Mouse (Mus musculus) ES-E14 (cell line): ENCODE results near the gene Pum1. TPM values are rescaled to one million over a fixed set of nuclear protein-coding genes. Genes with fewer than 3 reads are reported as not detected.
A peak's percentile ranks its signal among the peaks of the same experiment; 100 is the strongest.

Source experiments
- DNase-seq: peaks from one replicate; pipeline ENCODE4 v3.0.0-alpha.2; 2013; ENCODE audit warnings: low read depth, low spot score
- H3K27ac ChIP-seq: 2 replicates; pipeline ENCODE4 v1.5.1; 2012; ENCODE audit warnings: low read depth, mild to moderate bottlenecking, low read length, moderate library complexity, mixed read lengths; ENCODE audit not compliant: poor library complexity, insufficient read depth, severe bottlenecking
- H3K36me3 ChIP-seq: 2 replicates; pipeline ENCODE4 v1.6.1; 2012; ENCODE audit warnings: mild to moderate bottlenecking, low read length, moderate library complexity, mixed read lengths; ENCODE audit not compliant: control insufficient read depth, poor library complexity, insufficient read depth, severe bottlenecking
- H3K4me1 ChIP-seq, 2 experiments: fragments of 150-350 bp in 1 of 2; sonication (generic) in 1 of 2; 2 replicates each; pipeline ENCODE4 v1.6.1; 2012; ENCODE audit warnings: low read length in 2 of 2, mild to moderate bottlenecking in 1 of 2, mixed read lengths in 1 of 2; ENCODE audit not compliant: control insufficient read depth in 2 of 2, insufficient read depth in 2 of 2, poor library complexity in 1 of 2
- H3K4me3 ChIP-seq, 2 experiments: fragments of 150-350 bp in 1 of 2; sonication (generic) in 1 of 2; 2 replicates each; pipeline ENCODE4 v1.5.1; 2012; ENCODE audit warnings: low read length in 2 of 2, low read depth in 1 of 2, mild to moderate bottlenecking in 1 of 2, mixed read lengths in 1 of 2; ENCODE audit not compliant: insufficient read depth in 1 of 2, poor library complexity in 1 of 2, severe bottlenecking in 1 of 2
- H3K9ac ChIP-seq: 2 replicates; pipeline ENCODE4 v1.6.1; 2012; ENCODE audit warnings: low read depth, mild to moderate bottlenecking, low read length, mixed read lengths; ENCODE audit not compliant: poor library complexity, insufficient read depth, severe bottlenecking
- H3K9me3 ChIP-seq: fragments of 150-350 bp; sonication (generic); 2 replicates; pipeline ENCODE4 v1.6.1; 2012; ENCODE audit warnings: low read depth, mild to moderate bottlenecking, low read length; ENCODE audit not compliant: control insufficient read depth, insufficient read depth
- CHD2 ChIP-seq: IDR thresholded peaks from 2 replicates; pipeline ENCODE4 v1.6.1; 2014; ENCODE audit warnings: mild to moderate bottlenecking, low read depth, low read length, inconsistent platforms
- HCFC1 ChIP-seq: IDR thresholded peaks from 2 replicates; pipeline ENCODE4 v1.6.1; 2012; ENCODE audit warnings: low read length, inconsistent platforms, borderline replicate concordance; ENCODE audit not compliant: insufficient read depth
- MAFK ChIP-seq: IDR thresholded peaks from 2 replicates; pipeline ENCODE4 v1.6.1; 2014; ENCODE audit warnings: mild to moderate bottlenecking, low read depth, low read length, inconsistent platforms; ENCODE audit not compliant: insufficient read depth
- ZC3H11A ChIP-seq: IDR thresholded peaks from 2 replicates; pipeline ENCODE4 v1.6.1; 2012; ENCODE audit warnings: low read depth, mild to moderate bottlenecking, inconsistent platforms, low read length, borderline replicate concordance
- ZNF384 ChIP-seq: IDR thresholded peaks from 2 replicates; pipeline ENCODE4 v1.6.1; 2012; ENCODE audit warnings: low read depth, low read length, inconsistent platforms
- in situ Hi-C, 2 experiments: fragments of 600-800 bp; cut with MboI; formaldehyde crosslinking; loops; one replicate each; pipeline ENCODE4 v1.15.1; 2025; ENCODE audit warnings: low sequenced_read_pairs in 2 of 2, inconsistent platforms in 1 of 2; ENCODE audit not compliant: unreplicated experiment in 2 of 2
- total RNA-seq: library from RNA; depleted of rRNA; stranded (reverse); fragments of 300-350 nt; gene quantifications from 2 replicates; pipeline ENCODE4 v1.2.3, GENCODE M21; 2012

Pum1 gene
- total RNA-seq, 1 experiment: 101 TPM

- H3K4me3 ChIP-seq: no peak overlapping the region
- no peak for DNase-seq
- no peak overlapping the region for H3K9ac ChIP-seq
- H3K4me1 ChIP-seq: peaks cover 4 to 13% of the 10 kb centered on the region in 2 experiments
- H3K27ac ChIP-seq: no peak overlapping the region
- TF ChIP-seq HCFC1: no peak
- TF ChIP-seq CHD2: no peak
- TF ChIP-seq ZC3H11A: no peak
- no peak for TF ChIP-seq ZNF384
- TF ChIP-seq MAFK: no peak
- H3K36me3 ChIP-seq: peaks cover 11% of the 10 kb centered on the region
- no peaks in the 10 kb centered on the region for H3K9me3 ChIP-seq
- in situ Hi-C loops: no loop called here
Measured at GRCm38 (mm10) chr4:130702835-130703535, 39.9 kb downstream of the Pum1 start.

- DNase-seq: no peak
- Histone ChIP-seq H3K36me3 (peaks cover 11% of the 10 kb centered on the region), H3K9me3 (no peaks in the 10 kb centered on the region), H3K4me1 (peaks cover 4 to 13% of the 10 kb centered on the region in 2 experiments), H3K4me3 (no peak overlapping the region), H3K9ac (no peak overlapping the region), H3K27ac (no peak overlapping the region)
- in situ Hi-C loops: no loop called here
- TF ChIP-seq MAFK (no peak), HCFC1 (no peak), ZNF384 (0 out of 2 replicates have a peak, but pooled peaks have one; percentile 17)
Measured at GRCm38 (mm10) chr4:130703601-130704000, 40.5 kb downstream of the Pum1 start.

DNA sequence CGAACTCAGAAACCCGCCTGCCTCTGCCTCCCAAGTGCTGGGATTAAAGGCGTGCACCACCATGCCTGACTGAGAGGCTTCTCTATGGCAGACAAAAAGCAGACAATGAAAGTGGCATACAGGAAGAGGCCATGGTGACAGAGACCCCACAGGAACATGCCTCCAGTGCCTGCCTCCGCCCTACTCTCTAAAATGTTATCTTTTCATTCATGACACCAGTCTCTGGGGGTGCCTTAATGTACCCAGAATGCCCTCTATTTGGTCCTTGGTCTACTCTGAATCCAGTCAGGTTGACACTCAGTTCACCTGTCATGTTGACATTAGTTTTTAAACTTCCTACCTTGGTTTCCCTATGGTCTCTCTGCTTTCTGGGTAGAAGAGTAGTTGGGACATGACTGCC is 41.5 kb downstream of the Pum1 start:
- Histone ChIP-seq H3K36me3 (peaks cover 13% of the 10 kb centered on the region), H3K9me3 (no peaks in the 10 kb centered on the region), H3K9ac (no peak overlapping the region), H3K4me1 (peaks cover 4 to 15% of the 10 kb centered on the region in 2 experiments), H3K4me3 (no peak overlapping the region), H3K27ac (no peak overlapping the region)
- no peak for TF ChIP-seq ZC3H11A
- no peak for TF ChIP-seq CHD2
- TF ChIP-seq MAFK: no peak
- TF ChIP-seq HCFC1: no peak
- TF ChIP-seq ZNF384: no peak
- in situ Hi-C loops: no loop called here
- no peak for DNase-seq

GRCm38 (mm10) chr4:130706215-130707000 is 43.3 kb downstream of the Pum1 start:
- no peak overlapping the region for H3K27ac ChIP-seq
- H3K9ac ChIP-seq: no peak overlapping the region
- peaks cover 9% of the 10 kb centered on the region for H3K36me3 ChIP-seq
- no peaks in the 10 kb centered on the region for H3K9me3 ChIP-seq
- TF ChIP-seq HCFC1 (no peak), ZNF384 (no peak), MAFK (0 out of 2 replicates have a peak, but pooled peaks have one; percentile 11), CHD2 (no peak), ZC3H11A (no peak)
- H3K4me1 ChIP-seq: peaks cover 11 to 18% of the 10 kb centered on the region in 2 experiments
- no peak for DNase-seq
- no peak overlapping the region for H3K4me3 ChIP-seq
- in situ Hi-C loops: no loop called here
